Mouse (Mus musculus): ENCODE results near the gene Olfr1056. TPM values are rescaled to one million over a fixed set of nuclear protein-coding genes. Genes with fewer than 3 reads are reported as not detected.
"Not testable (repeated sequence)": the region's sequence is repeated elsewhere in the genome, so short reads cannot be mapped to it uniquely, and the experiment has no call there.

Olfr1056 gene
- not detected in 2 replicates for total RNA-seq (2017)

GRCm38 (mm10) chr2:86362369-86362768 is at the start of gene Olfr1056:
Gene Olfr1056 (minus strand): TSS chr2:86362469.
- no peak for ATAC-seq (ENCODE audit: extremely low read depth, insufficient number of reproducible peaks, low FRiP score, poor library complexity, severe bottlenecking)

DNA sequence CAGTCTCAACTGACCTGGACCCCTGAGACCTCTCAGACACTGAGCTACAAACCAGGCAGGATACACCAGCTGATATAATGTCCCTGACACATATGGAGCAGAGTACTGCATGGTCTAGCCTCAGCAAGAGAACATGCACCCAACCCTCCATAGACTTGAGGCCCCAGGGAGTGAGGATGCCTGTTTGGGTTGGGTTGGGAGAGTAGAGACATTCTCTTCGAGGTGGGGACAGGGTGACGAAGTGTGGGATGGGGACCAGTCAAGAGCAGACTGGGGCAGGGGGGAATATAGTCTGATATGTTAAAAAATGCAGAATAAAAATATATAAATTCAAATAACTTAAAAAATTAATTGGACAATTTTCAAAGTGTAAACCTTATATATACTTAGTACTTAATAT is 32.8 kb upstream of the Olfr1056 start:
- ATAC-seq (ENCODE audit: extremely low read depth, insufficient number of reproducible peaks, low FRiP score, poor library complexity, severe bottlenecking): no peak

- not testable (repeated sequence) for ATAC-seq (ENCODE audit: extremely low read depth, insufficient number of reproducible peaks, low FRiP score, poor library complexity, severe bottlenecking)
Measured at GRCm38 (mm10) chr2:86388461-86388860, 26.2 kb upstream of the Olfr1056 start, which contains the start of gene Olfr1058. Gene Olfr1058 (minus strand): TSS chr2:86388561.

DNA sequence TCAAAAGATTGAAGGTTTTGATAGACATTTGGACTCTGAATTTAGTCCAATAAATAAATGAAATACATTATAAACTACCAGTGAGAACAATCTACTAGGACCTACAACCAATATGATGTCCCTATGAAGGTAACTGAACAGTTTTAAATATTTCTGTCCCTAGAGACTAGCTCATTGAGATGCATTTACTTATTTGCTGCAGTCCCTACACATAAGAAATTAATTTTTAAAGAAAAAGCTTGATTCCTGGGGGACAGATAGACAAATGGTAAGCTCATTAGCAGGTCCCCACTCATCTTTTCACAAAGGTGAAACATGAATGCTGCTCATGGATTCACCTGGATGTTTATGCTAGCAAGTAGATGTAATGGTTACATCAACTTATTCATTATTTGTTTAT is 16.0 kb upstream of the Olfr1056 start, which contains the start of gene Olfr1057:
Olfr1057 (minus strand) TSS at position 101 of the 400 bp plus-strand sequence.
- no peak for ATAC-seq (ENCODE audit: extremely low read depth, insufficient number of reproducible peaks, low FRiP score, poor library complexity, severe bottlenecking)

- ATAC-seq (ENCODE audit: extremely low read depth, insufficient number of reproducible peaks, low FRiP score, poor library complexity, severe bottlenecking): not testable (repeated sequence)
Measured at GRCm38 (mm10) chr2:86366342-86366741, 4.1 kb upstream of the Olfr1056 start.

- not testable (repeated sequence) for ATAC-seq (ENCODE audit: extremely low read depth, insufficient number of reproducible peaks, low FRiP score, poor library complexity, severe bottlenecking)
Measured at GRCm38 (mm10) chr2:86351751-86352150, 10.5 kb downstream of the Olfr1056 start.

DNA sequence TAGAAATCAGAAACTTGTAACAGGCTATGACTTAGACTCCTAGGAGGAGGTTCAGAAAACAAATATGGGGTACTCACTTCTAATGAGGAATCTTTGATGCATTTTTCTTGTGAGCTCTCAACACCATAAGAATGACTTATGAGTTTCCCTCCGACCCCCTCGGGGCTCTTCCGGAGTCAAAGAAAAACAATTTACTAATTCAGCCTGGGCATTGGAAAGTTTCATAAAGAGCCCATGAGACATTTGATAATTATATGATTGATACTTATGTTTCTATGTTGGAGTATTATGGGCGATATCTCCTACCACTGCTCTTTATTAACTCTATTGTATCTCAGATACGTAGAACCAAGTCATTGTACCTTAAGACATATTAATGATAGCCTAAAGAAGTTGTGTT is 12.1 kb downstream of the Olfr1056 start, which contains the start of gene Olfr1055:
Olfr1055 (minus strand) TSS at position 101 of the 400 bp plus-strand sequence.
- ATAC-seq (ENCODE audit: extremely low read depth, insufficient number of reproducible peaks, low FRiP score, poor library complexity, severe bottlenecking): no peak

DNA sequence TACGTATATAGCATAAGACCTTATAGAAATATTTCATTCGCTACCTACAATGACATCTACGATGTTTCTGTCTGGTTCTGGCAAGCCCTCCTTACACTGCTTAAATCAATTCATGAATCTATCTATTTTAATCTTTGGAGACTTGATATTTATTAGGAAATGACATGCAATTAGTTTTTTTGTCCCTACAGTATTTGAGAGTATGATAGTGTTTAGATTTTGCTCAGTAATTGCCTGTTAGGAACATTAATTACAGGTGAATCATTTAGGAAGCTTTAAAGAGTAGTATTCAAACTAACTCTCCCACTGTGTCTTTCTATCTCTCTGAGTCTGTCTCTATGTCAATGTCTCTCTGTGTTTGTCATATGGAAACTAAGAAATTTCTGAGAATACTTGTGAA is 26.9 kb downstream of the Olfr1056 start, which contains the start of gene Olfr1054:
Olfr1054 (minus strand) TSS at position 101 of the 400 bp plus-strand sequence.
- no peak for ATAC-seq (ENCODE audit: extremely low read depth, insufficient number of reproducible peaks, low FRiP score, poor library complexity, severe bottlenecking)

GRCm38 (mm10) chr2:86315184-86315583 is 47.1 kb downstream of the Olfr1056 start, which contains the start of gene Olfr1053:
Gene Olfr1053 (minus strand): TSS chr2:86315284.
- no peak for ATAC-seq (ENCODE audit: extremely low read depth, insufficient number of reproducible peaks, low FRiP score, poor library complexity, severe bottlenecking)

Other genes starting within 250 kb of the Olfr1056 start
- 0.12 TPM in 1 of 2 replicates, not detected in the other for gene Olfr1039, start 226.5 kb downstream of the Olfr1056 start, total RNA-seq (2017)
- not detected in 2 replicates for gene Olfr1040, start 215.7 kb downstream of the Olfr1056 start, total RNA-seq (2017)
- gene Olfr1042, start 200.6 kb downstream of the Olfr1056 start, total RNA-seq (2017): 0.12 TPM in 1 of 2 replicates, not detected in the other
- gene Olfr1043, start 194.9 kb downstream of the Olfr1056 start, total RNA-seq (2017): not detected in 2 replicates
- gene Olfr1044, start 184.6 kb downstream of the Olfr1056 start, total RNA-seq (2017): not detected in 2 replicates
- gene Olfr52, start 176.8 kb downstream of the Olfr1056 start, total RNA-seq (2017): 0.37 TPM in 1 of 2 replicates, not detected in the other
- gene Olfr1045, start 159.5 kb downstream of the Olfr1056 start, total RNA-seq (2017): not detected in 2 replicates
- not detected in 2 replicates for gene Olfr1046, start 143.2 kb downstream of the Olfr1056 start, total RNA-seq (2017)
- gene Olfr1047, start 131.1 kb downstream of the Olfr1056 start, total RNA-seq (2017): not detected in 2 replicates
- not detected in 2 replicates for gene Olfr1048, start 122.2 kb downstream of the Olfr1056 start, total RNA-seq (2017)
- gene Olfr1049, start 104.1 kb downstream of the Olfr1056 start, total RNA-seq (2017): not detected in 2 replicates
- gene Olfr1051, start 83.4 kb downstream of the Olfr1056 start, total RNA-seq (2017): 0.58 TPM in 1 of 2 replicates, not detected in the other
- not detected in 2 replicates for gene Olfr1052, start 70.0 kb downstream of the Olfr1056 start, total RNA-seq (2017)
- gene Olfr1053, start 47.2 kb downstream of the Olfr1056 start, total RNA-seq (2017): not detected in 2 replicates
- gene Olfr1054, start 27.0 kb downstream of the Olfr1056 start, total RNA-seq (2017): not detected in 2 replicates
- gene Olfr1055, start 12.2 kb downstream of the Olfr1056 start, total RNA-seq (2017): not detected in 2 replicates
- gene Olfr1057, start 15.9 kb upstream of the Olfr1056 start, total RNA-seq (2017): not detected in 2 replicates
- not detected in 2 replicates for gene Olfr1058, start 26.1 kb upstream of the Olfr1056 start, total RNA-seq (2017)
- not detected in 2 replicates for gene Olfr1061, start 51.6 kb upstream of the Olfr1056 start, total RNA-seq (2017)
- not detected in 2 replicates for gene Olfr1062, start 64.3 kb upstream of the Olfr1056 start, total RNA-seq (2017)
- gene Olfr1065, start 88.1 kb upstream of the Olfr1056 start, total RNA-seq (2017): not detected in 2 replicates
- not detected in 2 replicates for gene Olfr1066, start 93.8 kb upstream of the Olfr1056 start, total RNA-seq (2017)
- gene Olfr228, start 124.9 kb upstream of the Olfr1056 start, total RNA-seq (2017): not detected in 2 replicates
- not detected in 2 replicates for gene Olfr1076, start 146.0 kb upstream of the Olfr1056 start, total RNA-seq (2017)
- gene Olfr1079, start 180.0 kb upstream of the Olfr1056 start, total RNA-seq (2017): not detected in 2 replicates
- gene Olfr1080, start 195.8 kb upstream of the Olfr1056 start, total RNA-seq (2017): not detected in 2 replicates
- not detected in 2 replicates for gene Olfr1082, start 236.5 kb upstream of the Olfr1056 start, total RNA-seq (2017)